Mouse (Mus musculus) heart, postnatal 25 days (tissue): ENCODE measurements around the gene Msh2. TPM values are rescaled to one million over a fixed set of nuclear protein-coding genes. Genes with fewer than 3 reads are reported as not detected.

Experiments used
- total RNA-seq, 2 experiments: library from RNA; stranded (reverse); gene quantifications; 2 replicates each; pipeline ENCODE4 v1.2.3; 2021

Gene Msh2
- total RNA-seq, 2 experiments from 2014 or later: 12.7 to 14.3 TPM

Other genes with a start within 250 kb of the Msh2 start
- gene Stpg4, start 244.6 kb upstream of the Msh2 start, total RNA-seq: not detected
- 100 to 1,000 TPM; 131 to 166 TPM for gene Calm2, start 225.4 kb upstream of the Msh2 start, total RNA-seq
- gene Epcam, start 36.4 kb upstream of the Msh2 start, total RNA-seq: not detected
- not detected for gene Kcnk12, start 125.7 kb downstream of the Msh2 start, total RNA-seq
- gene Rpl36-ps4, start 248.6 kb downstream of the Msh2 start, total RNA-seq: not detected